Mouse (Mus musculus) ES-Bruce4 (cell line): ENCODE results near the gene Grip1. TPM values are rescaled to one million over a fixed set of nuclear protein-coding genes. Genes with fewer than 3 reads are reported as not detected.

Experiments used
- H3K27ac ChIP-seq: 2 replicates; pipeline ENCODE4 v1.5.1; 2012; ENCODE audit warnings: low read length, inconsistent platforms; ENCODE audit not compliant: insufficient read depth
- H3K27me3 ChIP-seq: 2 replicates; pipeline ENCODE4 v1.6.1; 2012; ENCODE audit warnings: mild to moderate bottlenecking, low read length, inconsistent platforms; ENCODE audit not compliant: control insufficient read depth, poor library complexity, insufficient read depth, severe bottlenecking
- H3K36me3 ChIP-seq: 2 replicates; pipeline ENCODE4 v1.6.1; 2012; ENCODE audit warnings: inconsistent platforms, mild to moderate bottlenecking, low read length, moderate library complexity; ENCODE audit not compliant: control insufficient read depth, poor library complexity, insufficient read depth, severe bottlenecking
- H3K4me1 ChIP-seq: one replicate; pipeline ENCODE4 v1.8.1; 2011; ENCODE audit warnings: low read length; ENCODE audit not compliant: control insufficient read depth, insufficient read depth
- H3K4me3 ChIP-seq: 2 replicates; pipeline ENCODE4 v1.5.1; 2011; ENCODE audit warnings: low read depth, mild to moderate bottlenecking, low read length
- H3K9ac ChIP-seq: 2 replicates; pipeline ENCODE4 v1.6.1; 2012; ENCODE audit warnings: low read depth, mild to moderate bottlenecking, inconsistent platforms; ENCODE audit not compliant: poor library complexity, severe bottlenecking
- H3K9me3 ChIP-seq: replicated peaks from 2 replicates; pipeline ENCODE4 v1.6.1; 2012; ENCODE audit warnings: mild to moderate bottlenecking, low read length, inconsistent platforms; ENCODE audit not compliant: control insufficient read depth, poor library complexity, insufficient read depth, severe bottlenecking
- CTCF ChIP-seq: IDR thresholded peaks from one replicate; pipeline ENCODE4 v1.8.1; 2011; ENCODE audit warnings: low read depth, low read length
- EP300 ChIP-seq: IDR thresholded peaks from 2 replicates; pipeline ENCODE4 v1.6.1; 2011; ENCODE audit warnings: low read depth, low read length; ENCODE audit not compliant: insufficient read depth
- POLR2A ChIP-seq: IDR thresholded peaks from one replicate; pipeline ENCODE4 v1.8.1; 2011; ENCODE audit warnings: low read length; ENCODE audit not compliant: insufficient read depth
- polyA plus RNA-seq: library from polyadenylated mRNA; stranded (reverse); fragments of >200 nt; gene quantifications from 2 replicates; pipeline ENCODE4 v1.2.4, GENCODE M21; 2011; ENCODE audit warnings: low read depth; ENCODE audit not compliant: missing spikeins, insufficient read depth, insufficient read length

Gene Grip1
- polyA plus RNA-seq, 1 experiment, result 10.3 TPM

GRCm38 (mm10) chr10:120128601-120129277 is 675.1 kb downstream of the Grip1 start:
- H3K9ac ChIP-seq, result no peak overlapping the region
- TF ChIP-seq POLR2A (no peak), CTCF (no peak), EP300 (no peak)
- no peak overlapping the region for H3K4me3 ChIP-seq

DNA sequence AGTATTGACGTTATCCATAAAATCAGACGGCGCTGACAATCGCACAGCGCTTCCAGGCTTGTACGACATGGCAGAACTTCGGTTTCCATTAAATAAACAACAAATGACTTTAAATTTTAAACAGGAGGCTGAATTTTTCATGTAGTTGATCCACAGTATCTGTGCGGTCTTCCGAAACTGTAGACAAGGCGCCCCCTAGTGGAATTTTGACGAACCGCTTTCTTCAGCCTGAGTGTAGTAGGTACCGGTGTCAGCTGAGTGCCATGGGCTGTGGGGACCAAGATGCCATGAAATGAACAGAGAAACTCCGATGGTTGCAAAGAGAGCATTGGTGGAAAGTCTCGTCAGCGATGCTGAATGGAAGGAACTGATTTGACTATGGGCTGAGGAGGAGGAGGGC is 677.0 kb downstream of the Grip1 start:
- H3K4me3 ChIP-seq, result no peak overlapping the region

More at GRCm38 (mm10) chr10:120128601-120129277, 675.1 kb downstream of the Grip1 start:
- Histone ChIP-seq H3K27ac (no peak overlapping the region), H3K4me1 (peaks cover 3% of the 10 kb centered on the region), H3K36me3 (no peaks in the 10 kb centered on the region), H3K9me3 (no peaks in the 10 kb centered on the region), H3K27me3 (no peaks in the 10 kb centered on the region)

DNA sequence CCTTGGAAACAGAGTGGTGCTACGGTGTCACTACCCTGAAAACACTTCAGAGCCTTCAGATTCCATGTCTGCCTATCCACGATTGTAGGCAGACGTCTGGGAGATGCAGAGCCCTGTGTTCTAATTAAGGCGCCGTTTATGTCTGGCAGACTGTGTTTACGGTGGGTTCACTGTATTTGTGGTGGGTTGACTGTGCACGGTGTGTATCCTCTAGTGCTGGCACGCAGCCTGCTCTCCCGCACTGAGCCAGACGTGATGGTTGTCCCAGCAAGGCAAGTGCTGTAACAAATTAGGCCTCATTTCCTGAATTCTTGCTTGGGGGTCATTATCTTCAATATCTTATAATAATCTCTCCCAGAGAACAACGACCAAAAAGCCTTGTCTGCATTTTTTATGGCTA is 680.1 kb downstream of the Grip1 start:
- no peak for TF ChIP-seq EP300
- TF ChIP-seq POLR2A, result no peak
- no peak for TF ChIP-seq CTCF
- no peaks in the 10 kb centered on the region for H3K27me3 ChIP-seq
- peaks cover 3% of the 10 kb centered on the region for H3K4me1 ChIP-seq
- H3K4me3 ChIP-seq, result no peak overlapping the region
- H3K36me3 ChIP-seq, result no peaks in the 10 kb centered on the region
- H3K9ac ChIP-seq, result no peak overlapping the region
- no peak overlapping the region for H3K27ac ChIP-seq
- no peaks in the 10 kb centered on the region for H3K9me3 ChIP-seq

More for the DNA sequence above, 677.0 kb downstream of the Grip1 start:
- Histone ChIP-seq H3K27ac (no peak overlapping the region), H3K27me3 (no peaks in the 10 kb centered on the region), H3K4me1 (peaks cover 3% of the 10 kb centered on the region), H3K9me3 (no peaks in the 10 kb centered on the region), H3K9ac (no peak overlapping the region), H3K36me3 (no peaks in the 10 kb centered on the region)
- peak; percentile 38 for TF ChIP-seq CTCF
- TF ChIP-seq EP300, result no peak
- no peak for TF ChIP-seq POLR2A

- Histone ChIP-seq H3K9ac (no peak overlapping the region), H3K4me3 (no peak overlapping the region), H3K9me3 (no peaks in the 10 kb centered on the region), H3K36me3 (no peaks in the 10 kb centered on the region), H3K4me1 (peaks cover 3% of the 10 kb centered on the region), H3K27me3 (no peaks in the 10 kb centered on the region), H3K27ac (no peak overlapping the region)
- no peak for TF ChIP-seq EP300
These were observed 682.5 kb downstream of the Grip1 start for GRCm38 (mm10) chr10:120136020-120136562.

Other genes with a start within 250 kb of the Grip1 start
- 146 and 170 TPM in 2 replicates for gene Cand1, start 213.8 kb upstream of the Grip1 start, polyA plus RNA-seq